Comparison of ENCODE assay signal across 9 mouse cellular contexts in genomic region chr13:63330236-63330860, GRCm38 (mm10).
DNase-seq lines count a peak whose midpoint lies in the region; ATAC-seq lines count a peak whose summit lies in the region.
"Had no signal": no experiment of that assay in that cellular context is flagged by ENCODE, and none has a peak within 500 bp of the region (broad histone marks: within the 10 kb centered on the region; RNA-seq: fewer than 3 reads in every experiment).

No protein-coding gene starts in this region.

- WGBS in lung, embryonic 16.5 days, result 32% methylated on average over 9 of the region's 9 CpGs
- WGBS in forebrain, embryonic 13.5 days, result 6% methylated on average over 9 of the region's 9 CpGs
- 34% methylated on average over 9 of the region's 9 CpGs for WGBS in stomach, embryonic 16.5 days

- H3K36me3 ChIP-seq in lung, embryonic 16.5 days (ENCODE audit: control insufficient read depth, insufficient read depth, low read length), result no peaks in the 10 kb centered on the region
- H3K36me3 ChIP-seq in forebrain, embryonic 13.5 days (ENCODE audit: poor library complexity, severe bottlenecking), result no peaks in the 10 kb centered on the region
- H3K36me3 ChIP-seq in stomach, embryonic 16.5 days (ENCODE audit: control insufficient read depth, insufficient read depth, low read length), result no peaks in the 10 kb centered on the region

- no peak overlapping the region for H3K4me2 ChIP-seq in lung, embryonic 16.5 days (ENCODE audit: low read depth, low read length)
- peak overlapping the region; percentile 11; the same call in 1 of the 2 replicates for H3K4me2 ChIP-seq in forebrain, embryonic 13.5 days
- no peak overlapping the region for H3K4me2 ChIP-seq in stomach, embryonic 16.5 days (ENCODE audit: low read depth, low read length)

- no peak for DNase-seq in lung, postnatal 25 days (ENCODE audit: low spot score)
- peak; percentile 62 to 79 for DNase-seq in left cerebral cortex, postnatal 14 days (ENCODE audit: low spot score in 2 of 2)
- DNase-seq in ovary, postnatal 36 days (ENCODE audit: low spot score), result no peak
- no peak for DNase-seq in heart, postnatal 4 days

- H3K9ac ChIP-seq in lung, embryonic 16.5 days (ENCODE audit: low read length), result no peak overlapping the region; the same call in 1 of the 2 replicates
- H3K9ac ChIP-seq in forebrain, embryonic 13.5 days, result no peak overlapping the region
- 0 out of 2 replicates have a peak overlapping the region, but pooled peaks have one; percentile 26 for H3K9ac ChIP-seq in stomach, embryonic 16.5 days (ENCODE audit: low read length)

- intact Hi-C loops in left cerebral cortex, postnatal 14 days (cut with DNase I), result loop anchor here (2.0 to 5.0 kb wide), 2 partner anchors 88 to 284 kb away; no protein-coding TSS in a partner anchor

- no peaks in the 10 kb centered on the region for H3K9me3 ChIP-seq in lung, embryonic 16.5 days (ENCODE audit: control insufficient read depth, low read length)
- H3K9me3 ChIP-seq in forebrain, embryonic 13.5 days (replicated peaks), result no peaks in the 10 kb centered on the region
- no peaks in the 10 kb centered on the region for H3K9me3 ChIP-seq in stomach, embryonic 16.5 days (replicated peaks; ENCODE audit: control insufficient read depth, low read length)

- ATAC-seq in lung, embryonic 16.5 days (ENCODE audit: low read depth), result no peak
- no peak; the same call in none of the 2 replicates for ATAC-seq in forebrain, embryonic 13.5 days
- no peak for ATAC-seq in stomach, embryonic 16.5 days (ENCODE audit: insufficient read depth, low FRiP score)
- no peak for ATAC-seq in cerebellum, adult (ENCODE audit: insufficient number of reproducible peaks, low FRiP score, low TSS enrichment)

- no peaks in the 10 kb centered on the region for H3K27me3 ChIP-seq in lung, embryonic 16.5 days (ENCODE audit: control insufficient read depth, insufficient read depth, low read depth, low read length)
- H3K27me3 ChIP-seq in forebrain, embryonic 13.5 days, result peaks cover 3% of the 10 kb centered on the region; the same call in 1 of the 2 replicates
- no peaks in the 10 kb centered on the region for H3K27me3 ChIP-seq in stomach, embryonic 16.5 days (ENCODE audit: control insufficient read depth, insufficient read depth, low read length)

- peak overlapping the region; percentile 32; the same call in 1 of the 2 replicates for H3K27ac ChIP-seq in lung, embryonic 16.5 days (ENCODE audit: low read length)
- no peak overlapping the region for H3K27ac ChIP-seq in forebrain, embryonic 13.5 days
- peak overlapping the region; percentile 46; the same call in 1 of the 2 replicates for H3K27ac ChIP-seq in stomach, embryonic 16.5 days (ENCODE audit: low read length)

- H3K4me3 ChIP-seq in lung, embryonic 16.5 days (ENCODE audit: low read length), result no peak overlapping the region
- H3K4me3 ChIP-seq in forebrain, embryonic 13.5 days, result no peak overlapping the region
- no peak overlapping the region for H3K4me3 ChIP-seq in stomach, embryonic 16.5 days (replicated peaks; ENCODE audit: low read length)
- H3K4me3 ChIP-seq: myocyte had no signal

- peaks cover 9% of the 10 kb centered on the region; the same call in 1 of the 2 replicates for H3K4me1 ChIP-seq in lung, embryonic 16.5 days (replicated peaks; ENCODE audit: control insufficient read depth, insufficient read depth, low read length)
- H3K4me1 ChIP-seq in forebrain, embryonic 13.5 days, result peaks cover 13% of the 10 kb centered on the region
- H3K4me1 ChIP-seq in stomach, embryonic 16.5 days (ENCODE audit: control insufficient read depth, insufficient read depth, low read length), result peaks cover 5% of the 10 kb centered on the region; the same call in 1 of the 2 replicates

Comparison
In these comparisons a context has a peak if more than half of its experiments do, and no peak if none do; other contexts are left out.
1. DNase-seq: peak in left cerebral cortex, postnatal 14 days (2 of 2); none in lung, postnatal 25 days (single experiment), ovary, postnatal 36 days (single experiment) and heart, postnatal 4 days (single experiment).